Mouse (Mus musculus): ENCODE measurements around the gene Rpl10. TPM values are rescaled to one million over a fixed set of nuclear protein-coding genes. Genes with fewer than 3 reads are reported as not detected.
A peak's percentile ranks its signal among the peaks of the same experiment; 100 is the strongest.

The Rpl10 gene
- total RNA-seq, 2 experiments from 2014 or later = 240 to 275 TPM

GRCm38 (mm10) chrX:74281041-74281731, 10.6 kb downstream of the Rpl10 start:
- no peak for DNase-seq

GRCm38 (mm10) chrX:74281732-74282394, 11.3 kb downstream of the Rpl10 start, which contains the start of the genes Taz and Dnase1l1:
TSS of gene Taz (plus strand) at chrX:74281912.
TSS of gene Dnase1l1 (minus strand) at chrX:74282337.
- peak; percentile 83 to 93 for DNase-seq

- DNase-seq = peak; percentile 90 to 91
Observed at GRCm38 (mm10) chrX:74282395-74283091, 11.9 kb downstream of the Rpl10 start.

- no peak for DNase-seq
Observed at GRCm38 (mm10) chrX:74283092-74283437, 12.5 kb downstream of the Rpl10 start.

GRCm38 (mm10) chrX:74293431-74293830, 22.8 kb downstream of the Rpl10 start:
- no peak for DNase-seq

- DNase-seq = peak; percentile 97
Observed at GRCm38 (mm10) chrX:74296538-74297448, 26.2 kb downstream of the Rpl10 start, which contains the start of gene Atp6ap1. TSS of gene Atp6ap1 (plus strand) at chrX:74297097.

- no peak for DNase-seq
Observed at GRCm38 (mm10) chrX:74298348-74298747, 27.7 kb downstream of the Rpl10 start.

- no peak for DNase-seq
Observed at GRCm38 (mm10) chrX:74299721-74300120, 29.1 kb downstream of the Rpl10 start.

GRCm38 (mm10) chrX:74304867-74305700, 34.5 kb downstream of the Rpl10 start, which contains the start of gene Gdi1:
TSS of gene Gdi1 (plus strand) at chrX:74304998.
- peak; percentile 75 to 88 for DNase-seq

- DNase-seq = peak; percentile 88 to 94
Observed at GRCm38 (mm10) chrX:74312540-74313464, 42.2 kb downstream of the Rpl10 start, which contains the start of gene Fam50a. TSS of gene Fam50a (plus strand) at chrX:74313033.

Small RNA genes within 50 kb of the gene (microRNA-seq; reads per million reads assigned to microRNA genes)
- 0 to 0.27 reads per million in 2 experiments for gene Mir7091
- gene Mir7092 = 0 reads per million in 2 experiments

Other genes starting within 250 kb of the Rpl10 start
- 10 to 100 TPM; 54.9 to 61.8 TPM for gene Irak1, start 246.9 kb upstream of the Rpl10 start, total RNA-seq (2021)
- gene Opn1mw, start 143.3 kb upstream of the Rpl10 start, total RNA-seq (2021) = not detected
- gene Mecp2, start 135.4 kb upstream of the Rpl10 start, total RNA-seq (2021) = 10 to 100 TPM; 25.7 to 30.4 TPM
- not detected for gene Tex28, start 103.0 kb upstream of the Rpl10 start, total RNA-seq (2021)
- gene Tktl1, start 93.6 kb upstream of the Rpl10 start, total RNA-seq (2021) = not detected
- gene Flna, start 21.0 kb upstream of the Rpl10 start, total RNA-seq (2021) = 10 to 100 TPM; 85.9 to 91.8 TPM
- 10 to 100 TPM; 31.0 to 35.2 TPM for gene Emd, start 16.1 kb upstream of the Rpl10 start, total RNA-seq (2021)
- 10 to 100 TPM; 45.4 to 47.6 TPM for gene Taz, start 11.1 kb downstream of the Rpl10 start, total RNA-seq (2021)
- gene Dnase1l1, start 11.5 kb downstream of the Rpl10 start, total RNA-seq (2021) = 10 to 100 TPM; 17.7 to 23.5 TPM
- gene Atp6ap1, start 26.3 kb downstream of the Rpl10 start, total RNA-seq (2021) = 100 to 1,000 TPM; 130 to 139 TPM
- 10 to 100 TPM; 50.9 to 66.5 TPM for gene Gdi1, start 34.2 kb downstream of the Rpl10 start, total RNA-seq (2021)
- 10 to 100 TPM; 23.9 to 27.7 TPM for gene Fam50a, start 42.2 kb downstream of the Rpl10 start, total RNA-seq (2021)
- under 1 TPM; 0.40 to 0.93 TPM for gene Plxna3, start 58.3 kb downstream of the Rpl10 start, total RNA-seq (2021)
- 10 to 100 TPM; 26.8 to 29.0 TPM for gene Lage3, start 82.8 kb downstream of the Rpl10 start, total RNA-seq (2021)
- gene Ubl4a, start 102.4 kb downstream of the Rpl10 start, total RNA-seq (2021) = 10 to 100 TPM; 76.0 to 77.9 TPM
- 1 to 10 TPM; 4.5 to 5.1 TPM for gene Slc10a3, start 102.5 kb downstream of the Rpl10 start, total RNA-seq (2021)
- 10 to 100 TPM; 19.2 to 20.7 TPM for gene Fam3a, start 122.5 kb downstream of the Rpl10 start, total RNA-seq (2021)
- gene Ikbkg, start 122.5 kb downstream of the Rpl10 start, total RNA-seq (2021) = 10 to 100 TPM; 44.7 to 51.0 TPM
- gene G6pdx, start 158.4 kb downstream of the Rpl10 start, total RNA-seq (2021) = 10 to 100 TPM in 1 of 2 experiments, 1 to 10 TPM in 1; 5.8 to 10.6 TPM
- gene Gm6880, start 210.6 kb downstream of the Rpl10 start, total RNA-seq (2021) = not detected

Measured in heart, adult 18-20 months (tissue).